Comparison of ENCODE assay signal across 8 mouse cellular contexts in the genomic region with DNA sequence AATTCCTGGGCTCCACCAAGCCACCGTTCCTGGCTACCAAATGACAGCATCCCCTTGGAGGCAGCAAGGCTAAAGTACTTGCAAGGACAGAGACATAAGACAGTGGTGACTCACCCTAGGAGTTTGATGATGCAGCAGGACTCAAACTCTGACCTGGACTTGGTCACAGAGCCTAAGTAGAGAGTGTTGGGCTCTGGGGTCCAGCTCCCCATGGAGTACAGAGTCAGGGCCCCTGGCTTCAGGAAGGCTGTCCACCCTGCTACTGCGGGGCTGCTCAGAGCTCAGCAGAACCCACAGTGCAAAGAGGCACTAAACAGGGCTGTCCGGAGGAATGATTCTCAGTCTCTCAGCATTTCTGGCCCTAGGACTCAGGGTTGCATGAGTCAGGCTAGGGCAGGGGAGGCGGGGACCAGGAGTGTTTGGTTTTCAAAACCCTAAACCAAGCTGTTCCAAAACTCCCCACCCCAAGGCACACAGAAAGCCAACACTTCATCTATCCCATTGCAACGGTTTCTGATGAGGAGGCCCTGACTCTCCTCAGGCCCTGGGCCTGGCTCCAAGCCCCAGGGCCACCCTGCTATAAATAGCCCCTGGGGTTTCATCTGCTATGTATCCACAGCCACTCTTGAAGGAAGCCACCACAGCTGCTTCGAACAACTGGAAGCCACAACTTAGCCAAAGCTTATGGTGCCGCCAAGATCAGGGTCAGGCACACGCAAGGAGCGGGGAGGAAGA.
DNase-seq lines count a peak whose midpoint lies in the region; ATAC-seq and TF ChIP-seq lines count a peak whose summit lies in the region.

No protein-coding gene starts in this region.

- TF ChIP-seq POLR2A in bone marrow macrophage, adult 2 months (IDR thresholded peaks at IDR 0.05; ENCODE audit: borderline replicate concordance, low read depth, low read length) = no peak
- TF ChIP-seq POLR2A in testis, adult 2 months (IDR thresholded peaks at IDR 0.05; ENCODE audit: control insufficient read depth, low read depth, low read length) = no peak

- 28% methylated on average over 9 of the region's 9 CpGs for WGBS in heart, embryonic 13.5 days
- 51% methylated on average over 9 of the region's 9 CpGs for WGBS in limb, embryonic 13.5 days
- WGBS in forebrain, embryonic 11.5 days = 72% methylated on average over 9 of the region's 9 CpGs

- H3K79me2 ChIP-seq in C2C12 (ENCODE audit: control insufficient read depth, insufficient read depth) = peaks cover 51% of the 10 kb centered on the region

- no peaks in the 10 kb centered on the region for H3K9me3 ChIP-seq in heart, embryonic 13.5 days
- H3K9me3 ChIP-seq in limb, embryonic 13.5 days = no peaks in the 10 kb centered on the region
- no peaks in the 10 kb centered on the region for H3K9me3 ChIP-seq in forebrain, embryonic 11.5 days (ENCODE audit: control insufficient read depth, low read length)

- H3K27me3 ChIP-seq in C2C12 (ENCODE audit: control insufficient read depth, insufficient read depth, insufficient read length) = no peaks in the 10 kb centered on the region
- H3K27me3 ChIP-seq in heart, embryonic 13.5 days (replicated peaks) = no peaks in the 10 kb centered on the region
- H3K27me3 ChIP-seq in limb, embryonic 13.5 days = no peaks in the 10 kb centered on the region
- no peaks in the 10 kb centered on the region for H3K27me3 ChIP-seq in testis, adult 2 months (ENCODE audit: control insufficient read depth, insufficient read depth, low read length)
- no peaks in the 10 kb centered on the region for H3K27me3 ChIP-seq in forebrain, embryonic 11.5 days (ENCODE audit: control insufficient read depth, insufficient read depth, low read length)

- peak overlapping the region; percentile 83 for H3K27ac ChIP-seq in bone marrow macrophage, adult 2 months (ENCODE audit: insufficient read depth, low read depth, low read length)
- peak overlapping the region; percentile 98 for H3K27ac ChIP-seq in heart, embryonic 13.5 days (replicated peaks)
- peak overlapping the region; percentile 77 for H3K27ac ChIP-seq in limb, embryonic 13.5 days
- H3K27ac ChIP-seq in testis, adult 2 months (ENCODE audit: control insufficient read depth, insufficient read depth, low read depth, low read length) = peak overlapping the region; percentile 32; the same call in 1 of the 2 replicates
- H3K27ac ChIP-seq in forebrain, embryonic 11.5 days (ENCODE audit: low read depth, low read length) = no peak overlapping the region

- ATAC-seq in heart, embryonic 13.5 days (ENCODE audit: extremely low read depth, insufficient number of reproducible peaks, low FRiP score, low TSS enrichment) = peak; percentile 5; the same call in 1 of the 2 replicates
- ATAC-seq in limb, embryonic 13.5 days (ENCODE audit: low FRiP score, low read depth) = peak; percentile 22
- ATAC-seq in forebrain, embryonic 11.5 days (replicated peaks; ENCODE audit: low FRiP score) = no peak

- peaks cover 46% of the 10 kb centered on the region for H3K36me3 ChIP-seq in C2C12 (ENCODE audit: control insufficient read depth, insufficient read depth)
- peaks cover 45% of the 10 kb centered on the region for H3K36me3 ChIP-seq in heart, embryonic 13.5 days
- H3K36me3 ChIP-seq in limb, embryonic 13.5 days = peaks cover 52% of the 10 kb centered on the region
- H3K36me3 ChIP-seq in testis, adult 2 months (ENCODE audit: control insufficient read depth, insufficient read depth, low read length) = no peaks in the 10 kb centered on the region
- no peaks in the 10 kb centered on the region for H3K36me3 ChIP-seq in forebrain, embryonic 11.5 days (ENCODE audit: control insufficient read depth, insufficient read depth, low read length)

- H3K4me1 ChIP-seq in bone marrow macrophage, adult 2 months (ENCODE audit: control insufficient read depth, insufficient read depth, low read length) = peaks cover 41% of the 10 kb centered on the region
- H3K4me1 ChIP-seq in heart, embryonic 13.5 days = peaks cover 100% of the 10 kb centered on the region
- H3K4me1 ChIP-seq in limb, embryonic 13.5 days = peaks cover 59% of the 10 kb centered on the region
- H3K4me1 ChIP-seq in testis, adult 2 months (ENCODE audit: control insufficient read depth, insufficient read depth, low read length) = peaks cover 16% of the 10 kb centered on the region
- peaks cover 7% of the 10 kb centered on the region for H3K4me1 ChIP-seq in forebrain, embryonic 11.5 days (replicated peaks; ENCODE audit: control insufficient read depth, insufficient read depth, low read length)

- H3K79me3 ChIP-seq in C2C12 (ENCODE audit: low read depth) = peaks cover 14% of the 10 kb centered on the region

- peak overlapping the region; percentile 72 for H3K9ac ChIP-seq in heart, embryonic 13.5 days
- 0 out of 2 replicates have a peak overlapping the region, but pooled peaks have one; percentile 43 for H3K9ac ChIP-seq in limb, embryonic 13.5 days
- H3K9ac ChIP-seq in forebrain, embryonic 11.5 days (ENCODE audit: low read length) = no peak overlapping the region

- no peak overlapping the region for H3K4me3 ChIP-seq in C2C12 (ENCODE audit: insufficient read depth, poor library complexity, severe bottlenecking)
- no peak overlapping the region for H3K4me3 ChIP-seq in bone marrow macrophage, adult 2 months (ENCODE audit: insufficient read depth, low read length)
- H3K4me3 ChIP-seq in heart, embryonic 13.5 days = no peak overlapping the region
- no peak overlapping the region for H3K4me3 ChIP-seq in limb, embryonic 13.5 days
- no peak overlapping the region for H3K4me3 ChIP-seq in testis, adult 2 months (ENCODE audit: control insufficient read depth, low read depth, low read length)
- H3K4me3 ChIP-seq in forebrain, embryonic 11.5 days (ENCODE audit: low read depth, low read length) = no peak overlapping the region

- DNase-seq in cerebellum, adult 11-12 months = no peak
- no peak for DNase-seq in layer of hippocampus, adult 8-10 months (ENCODE audit: low spot score in 2 of 2)
- DNase-seq in forebrain, embryonic 11.5 days (ENCODE audit: low spot score) = no peak

- H3K4me2 ChIP-seq in heart, embryonic 13.5 days = peak overlapping the region; percentile 50
- peak overlapping the region; percentile 7; the same call in 1 of the 2 replicates for H3K4me2 ChIP-seq in limb, embryonic 13.5 days (replicated peaks)
- H3K4me2 ChIP-seq in forebrain, embryonic 11.5 days (ENCODE audit: low read depth, low read length, severe bottlenecking) = no peak overlapping the region

- TF ChIP-seq CTCF in C2C12 (IDR thresholded peaks at IDR 0.05; ENCODE audit: control insufficient read depth, insufficient read depth, insufficient read length) = no peak
- no peak for TF ChIP-seq CTCF in bone marrow macrophage, adult 2 months (IDR thresholded peaks at IDR 0.05; ENCODE audit: low read depth, low read length)
- TF ChIP-seq CTCF in testis, adult 2 months (IDR thresholded peaks at IDR 0.05; ENCODE audit: control insufficient read depth, insufficient read depth, insufficient replicate concordance, low read depth, low read length) = no peak

- H3ac ChIP-seq in C2C12 (ENCODE audit: control insufficient read depth, insufficient read length, low read depth) = peak overlapping the region; percentile 32

TF ChIP-seq in C2C12, 6 proteins besides CTCF, POLR2A, EP300 and RAD21:
- peak; percentile 86 for TF ChIP-seq MYOD1 (IDR thresholded peaks at IDR 0.05; ENCODE audit: control insufficient read depth, insufficient read length, low read depth)
- no peak for TF ChIP-seq MYOG (IDR thresholded peaks at IDR 0.05; ENCODE audit: control insufficient read depth, extremely low read depth, insufficient read length)
- TF ChIP-seq MAX (IDR thresholded peaks at IDR 0.05) = peak; percentile 74
